Mouse (Mus musculus): ENCODE measurements around the gene Cyp2a4.
"Not testable (repeated sequence)": the region's sequence is repeated elsewhere in the genome, so short reads cannot be mapped to it uniquely, and the experiment has no call there.

The Cyp2a4 gene

DNA sequence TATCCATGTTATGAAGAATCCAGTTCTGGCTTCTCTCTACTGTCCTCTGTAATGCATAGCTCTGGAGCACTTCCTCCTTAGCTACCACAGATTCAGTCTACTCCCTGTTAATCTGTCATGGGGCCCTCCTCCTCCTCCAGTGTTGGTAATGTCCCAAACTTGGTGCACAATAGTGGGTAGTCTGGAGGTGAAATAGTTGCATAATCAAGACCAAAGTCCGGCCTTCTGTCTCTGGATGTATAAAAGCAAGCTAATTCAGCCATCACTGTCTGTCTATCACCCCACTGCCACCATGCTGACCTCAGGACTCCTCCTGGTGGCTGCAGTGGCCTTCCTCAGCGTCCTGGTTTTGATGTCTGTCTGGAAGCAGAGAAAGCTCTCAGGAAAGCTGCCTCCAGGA lies at the start of gene Cyp2a4:
Cyp2a4 (plus strand) TSS at position 244 of the 400 bp plus-strand sequence.
- not testable (repeated sequence) for DNase-seq (ENCODE audit: low read depth, low spot score)

DNA sequence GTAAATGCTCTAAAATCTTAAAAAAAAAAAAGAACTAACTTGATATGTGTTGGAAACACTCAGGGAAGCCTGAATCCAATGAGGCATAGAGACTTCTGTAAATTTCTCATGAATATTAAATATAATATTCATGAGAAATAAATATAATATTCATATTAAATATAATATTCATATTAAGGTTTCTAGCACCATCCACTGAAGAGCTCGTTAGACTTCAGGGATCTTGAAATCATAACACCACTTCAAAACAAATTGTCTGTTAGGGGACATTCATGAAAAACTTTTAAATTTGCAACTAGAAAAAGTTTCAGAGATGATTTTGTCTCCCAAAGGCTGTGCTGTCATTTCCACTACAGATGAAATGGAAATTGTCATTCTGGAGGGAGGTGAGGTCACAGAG lies 46.9 kb upstream of the Cyp2a4 start, which contains the start of gene Vmn1r184:
Vmn1r184 (plus strand) TSS at position 301 of the 400 bp plus-strand sequence.
- not testable (repeated sequence) for DNase-seq (ENCODE audit: low read depth, low spot score)

DNA sequence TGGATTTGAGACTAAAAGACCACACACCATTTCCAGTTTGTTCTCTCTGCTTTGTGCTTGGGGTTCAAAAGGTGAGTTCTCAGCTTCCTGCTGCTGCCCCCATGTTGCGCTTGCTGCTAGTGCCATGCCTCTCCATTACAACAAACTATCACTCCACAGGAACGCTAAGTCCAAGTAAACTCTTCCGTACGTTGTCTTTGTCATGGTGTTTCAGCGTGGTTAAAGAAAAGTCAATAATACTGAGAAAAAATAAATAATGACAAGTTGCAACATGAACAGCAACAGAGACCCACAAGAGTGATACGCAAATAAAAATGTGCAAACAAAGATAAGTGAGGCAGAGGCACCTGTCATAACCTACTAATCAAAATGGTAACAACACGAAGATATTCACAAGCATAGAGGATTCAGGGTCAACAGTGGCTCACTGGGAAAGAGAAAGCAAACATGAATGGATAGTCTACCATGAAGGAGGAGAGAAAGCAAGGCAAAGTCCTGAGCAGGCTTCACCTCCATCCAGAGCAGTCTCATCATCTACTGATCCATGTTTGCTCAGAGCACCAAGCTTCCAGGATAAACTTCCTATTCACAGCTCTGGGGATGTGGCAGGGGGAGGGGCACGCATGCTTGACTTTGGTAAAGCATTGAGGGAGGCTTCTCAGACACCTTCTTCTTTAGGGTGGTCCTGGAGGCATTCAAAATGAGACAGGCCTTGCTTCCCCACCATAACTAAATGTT lies 3.4 kb upstream of the Cyp2a4 start:
- not testable (repeated sequence) for DNase-seq (ENCODE audit: low read depth, low spot score)

DNA sequence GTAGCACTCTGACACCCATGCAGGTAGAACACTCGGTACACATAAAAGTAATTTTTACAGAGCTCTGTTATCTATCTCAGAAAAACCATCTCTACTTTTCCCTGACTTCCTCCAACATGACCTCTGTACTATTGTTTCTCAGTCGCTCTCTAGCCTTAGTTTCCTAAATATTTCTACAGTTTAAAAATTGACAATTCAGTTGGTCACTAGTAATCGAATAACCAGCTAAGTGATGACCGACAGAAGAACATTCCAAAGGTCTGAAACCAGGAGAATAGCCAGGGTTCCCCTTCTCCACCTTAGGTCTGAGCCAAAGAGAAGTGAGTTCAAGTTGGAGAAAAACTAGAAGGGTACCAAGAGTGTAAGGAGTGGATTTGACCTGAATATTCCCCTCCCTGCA lies 4.8 kb downstream of the Cyp2a4 start:
- not testable (repeated sequence) for DNase-seq (ENCODE audit: low read depth, low spot score)

DNA sequence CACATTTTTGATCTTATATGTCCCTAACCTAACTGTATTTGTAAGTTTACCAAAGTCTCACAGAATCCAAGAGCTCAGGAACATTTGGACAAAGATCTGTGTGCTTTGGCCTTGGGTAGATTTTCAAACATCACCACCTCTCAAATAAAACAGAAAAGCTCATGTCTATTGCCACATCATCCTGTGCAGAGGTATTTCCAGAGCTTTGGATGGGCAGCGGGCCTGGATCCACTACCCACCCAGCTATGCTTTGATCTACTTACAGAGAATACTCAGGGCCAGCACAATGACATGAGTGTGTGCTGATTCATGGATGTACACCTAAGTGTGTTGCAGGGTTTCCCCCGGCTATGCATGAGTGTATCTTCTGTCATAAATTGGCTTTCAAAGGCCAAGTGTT lies 8.2 kb downstream of the Cyp2a4 start:
- DNase-seq (ENCODE audit: low read depth, low spot score), result not testable (repeated sequence)

DNA sequence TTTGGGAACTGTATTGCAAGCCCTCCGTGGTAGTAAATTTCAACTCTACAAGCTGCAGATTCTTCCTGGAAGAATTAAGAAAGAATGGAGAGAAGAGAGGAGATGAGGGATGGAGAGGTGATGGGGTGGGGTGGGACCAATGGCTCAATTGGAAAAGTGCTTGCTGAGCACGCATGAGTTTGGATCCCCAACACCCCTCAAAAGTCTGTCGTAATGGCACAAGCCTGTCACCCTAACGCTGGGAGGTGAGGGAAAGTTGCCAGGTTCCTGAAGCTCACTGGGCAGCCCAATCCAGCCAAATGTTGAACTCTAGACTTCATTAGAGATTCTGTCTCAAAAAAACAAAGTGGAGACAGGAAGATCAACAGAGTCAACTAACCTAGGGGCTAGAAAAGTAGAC lies 8.8 kb downstream of the Cyp2a4 start:
- not testable (repeated sequence) for DNase-seq (ENCODE audit: low read depth, low spot score)

DNA sequence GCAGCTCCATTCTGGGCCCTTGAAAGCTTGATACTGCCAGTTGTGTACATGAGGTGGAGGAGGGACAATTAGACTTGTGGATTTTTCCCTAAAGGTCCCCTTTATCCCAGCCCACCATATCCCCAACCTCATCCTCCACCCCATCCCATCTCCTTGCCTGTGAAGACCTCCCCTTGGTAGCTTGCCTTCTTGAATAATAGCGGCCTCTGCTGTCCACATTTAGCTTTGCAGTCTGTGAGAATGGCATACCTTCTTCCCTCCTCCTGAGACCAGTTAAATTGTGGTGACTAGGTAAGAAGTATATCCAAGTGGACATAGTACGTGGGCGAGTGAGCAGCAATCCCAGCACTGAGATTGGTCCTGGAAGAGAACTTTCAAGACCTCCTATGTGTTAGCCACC lies 13.4 kb downstream of the Cyp2a4 start:
- DNase-seq (ENCODE audit: low read depth, low spot score), result not testable (repeated sequence)

DNA sequence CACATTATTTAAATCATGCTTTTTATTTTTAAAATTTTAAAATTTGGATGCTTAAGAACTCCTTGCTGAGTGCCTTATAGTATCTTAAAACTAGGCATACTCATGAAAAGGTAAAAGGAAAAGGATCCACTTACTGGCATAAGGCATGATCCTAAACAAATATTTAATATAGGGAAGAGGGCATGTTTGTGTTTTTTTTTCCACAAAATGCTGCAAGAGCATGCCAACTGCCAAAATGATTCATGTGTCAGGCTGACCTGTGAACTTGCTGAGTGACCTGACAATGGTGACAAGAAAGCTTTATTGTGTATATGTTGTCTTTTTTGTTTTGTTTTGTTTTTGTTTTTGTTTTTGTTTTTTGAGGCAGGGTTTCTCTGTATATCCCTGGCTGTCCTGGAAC lies 43.2 kb downstream of the Cyp2a4 start:
- not testable (repeated sequence) for DNase-seq (ENCODE audit: low read depth, low spot score)

DNA sequence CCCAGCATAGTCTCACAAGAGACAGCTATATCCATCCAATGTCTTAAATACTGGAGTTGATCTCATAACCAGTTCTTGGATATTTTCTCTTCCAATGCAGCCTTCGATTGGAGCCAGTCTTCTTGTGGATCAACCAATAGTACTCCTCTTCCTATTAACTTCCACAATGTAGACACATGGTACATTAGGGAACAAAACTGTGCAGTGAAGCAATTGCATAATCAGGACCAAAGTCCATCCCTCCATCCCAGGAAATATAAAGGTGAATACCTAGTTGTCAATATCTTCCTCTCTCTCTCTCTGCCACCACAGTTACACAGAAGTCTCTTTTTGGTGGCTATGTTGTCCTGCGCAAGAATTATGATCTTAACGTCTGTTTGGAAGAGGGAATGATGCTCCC lies 45.3 kb downstream of the Cyp2a4 start:
- not testable (repeated sequence) for DNase-seq (ENCODE audit: low read depth, low spot score)

DNA sequence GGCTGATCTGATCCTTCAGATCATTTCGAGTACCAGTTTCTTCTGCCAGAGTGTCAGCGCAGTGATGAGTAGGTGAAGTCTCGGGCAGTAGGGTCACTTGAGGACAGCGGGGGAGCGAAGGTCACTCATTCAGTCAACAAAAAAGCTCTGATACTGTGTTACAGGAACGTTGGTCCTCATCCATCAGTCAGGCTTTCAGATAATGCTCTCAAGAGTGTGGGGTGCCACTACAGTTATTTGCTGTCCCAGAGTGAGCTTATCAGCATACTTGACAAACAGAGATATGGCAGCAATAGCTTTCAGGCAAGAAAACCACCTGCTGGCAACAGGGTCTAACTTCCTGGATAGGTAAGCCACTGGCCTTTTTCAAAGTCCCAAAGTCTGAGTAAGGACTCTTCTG lies 49.8 kb downstream of the Cyp2a4 start:
- DNase-seq (ENCODE audit: low read depth, low spot score), result not testable (repeated sequence)

All from mesoderm, embryonic 11.5 days (tissue).